Mouse (Mus musculus): ENCODE measurements around the gene Vamp5.

Gene Vamp5

GRCm38 (mm10) chr6:72380131-72380770 is at the start of gene Vamp5:
Gene Vamp5, minus strand, starts transcription at chr6:72380468.
- DNase-seq, result peak; percentile 14

GRCm38 (mm10) chr6:72429061-72429842 is 49.0 kb upstream of the Vamp5 start:
- no peak for DNase-seq

GRCm38 (mm10) chr6:72428036-72428435 is 47.8 kb upstream of the Vamp5 start:
- peak; percentile 78 for DNase-seq

- no peak for DNase-seq
These were observed 45.4 kb upstream of the Vamp5 start for GRCm38 (mm10) chr6:72425646-72426045.

GRCm38 (mm10) chr6:72420901-72421300 is 40.6 kb upstream of the Vamp5 start:
- no peak for DNase-seq

GRCm38 (mm10) chr6:72419806-72420205 is 39.5 kb upstream of the Vamp5 start:
- no peak for DNase-seq

GRCm38 (mm10) chr6:72418279-72418678 is 38.0 kb upstream of the Vamp5 start:
- no peak for DNase-seq

- no peak for DNase-seq
These were observed 35.9 kb upstream of the Vamp5 start for GRCm38 (mm10) chr6:72415964-72416772.

- DNase-seq, result no peak
These were observed 34.9 kb upstream of the Vamp5 start for GRCm38 (mm10) chr6:72415181-72415580.

- peak; percentile 94 for DNase-seq
These were observed 33.9 kb upstream of the Vamp5 start, which contains the start of gene Ggcx for GRCm38 (mm10) chr6:72414076-72414756. Gene Ggcx, plus strand, starts transcription at chr6:72414308.

- no peak for DNase-seq
These were observed 30.2 kb upstream of the Vamp5 start for GRCm38 (mm10) chr6:72410518-72410917.

GRCm38 (mm10) chr6:72410003-72410402 is 29.7 kb upstream of the Vamp5 start:
- no peak for DNase-seq

- DNase-seq, result peak; percentile 77
These were observed 29.3 kb upstream of the Vamp5 start for GRCm38 (mm10) chr6:72409567-72409966.

- peak; percentile 85 for DNase-seq
These were observed 26.9 kb upstream of the Vamp5 start for GRCm38 (mm10) chr6:72407119-72407518.

- no peak for DNase-seq
These were observed 25.1 kb upstream of the Vamp5 start for GRCm38 (mm10) chr6:72405356-72405755.

- DNase-seq, result peak; percentile 80
These were observed 21.6 kb upstream of the Vamp5 start for GRCm38 (mm10) chr6:72401875-72402274.

GRCm38 (mm10) chr6:72399967-72400366 is 19.7 kb upstream of the Vamp5 start:
- DNase-seq, result no peak

GRCm38 (mm10) chr6:72396837-72397251 is 16.6 kb upstream of the Vamp5 start:
- no peak for DNase-seq

GRCm38 (mm10) chr6:72392341-72392740 is 12.1 kb upstream of the Vamp5 start:
- DNase-seq, result no peak

- no peak for DNase-seq
These were observed 10.7 kb upstream of the Vamp5 start for GRCm38 (mm10) chr6:72390795-72391521.

GRCm38 (mm10) chr6:72389941-72390771 is 9.9 kb upstream of the Vamp5 start, which contains the start of gene Vamp8:
Gene Vamp8, minus strand, starts transcription at chr6:72390703.
- DNase-seq, result peak; percentile 60
